Mouse (Mus musculus) embryonic facial prominence, embryonic 14.5 days (tissue): ENCODE measurements around the gene Nt5c2. TPM values are rescaled to one million over a fixed set of nuclear protein-coding genes. Genes with fewer than 3 reads are reported as not detected.
A peak's percentile ranks its signal among the peaks of the same experiment; 100 is the strongest.

Experiments
- ATAC-seq: fragments of 200-750 bp; cut with Nextera tagmentation; 2 replicates; pipeline ENCODE4 v1.8.0; 2017; ENCODE audit warnings: low read depth, moderate number of reproducible peaks, moderate TSS enrichment
- DNase-seq: peaks from one replicate; pipeline ENCODE4 v3.0.0-alpha.2; 2015; ENCODE audit warnings: low spot score
- H3K27ac ChIP-seq: fragments of 300-500 bp; sonication (generic); replicated peaks from 2 replicates; pipeline ENCODE4 v1.5.1; 2014; ENCODE audit warnings: low read depth, mild to moderate bottlenecking, low read length, moderate library complexity
- H3K27me3 ChIP-seq: fragments of 300-500 bp; sonication (generic); replicated peaks from 2 replicates; pipeline ENCODE4 v1.6.1; 2014; ENCODE audit warnings: low read length; ENCODE audit not compliant: control insufficient read depth, insufficient read depth
- H3K36me3 ChIP-seq: fragments of 300-500 bp; sonication (generic); 2 replicates; pipeline ENCODE4 v1.6.1; 2014; ENCODE audit warnings: low read length, mixed read lengths; ENCODE audit not compliant: control insufficient read depth, insufficient read depth
- H3K4me1 ChIP-seq: fragments of 300-500 bp; sonication (generic); 2 replicates; pipeline ENCODE4 v1.6.1; 2014; ENCODE audit warnings: antibody characterized with exemption, low read length; ENCODE audit not compliant: control insufficient read depth, insufficient read depth
- H3K4me2 ChIP-seq: fragments of 300-500 bp; sonication (generic); 2 replicates; pipeline ENCODE4 v1.6.1; 2014; ENCODE audit warnings: low read depth, mild to moderate bottlenecking, low read length, moderate library complexity, mixed read lengths
- H3K4me3 ChIP-seq: fragments of 300-500 bp; sonication (generic); 2 replicates; pipeline ENCODE4 v1.5.1; 2014; ENCODE audit warnings: low read depth, mild to moderate bottlenecking, low read length
- H3K9ac ChIP-seq: fragments of 300-500 bp; sonication (generic); 2 replicates; pipeline ENCODE4 v1.6.1; 2014; ENCODE audit warnings: low read depth, mild to moderate bottlenecking, low read length, moderate library complexity, mixed read lengths
- H3K9me3 ChIP-seq: fragments of 300-500 bp; sonication (generic); 2 replicates; pipeline ENCODE4 v1.6.1; 2016; ENCODE audit warnings: low read length; ENCODE audit not compliant: control insufficient read depth
- WGBS: fragments of 180-500 bp; shearing (Covaris S2); extraction: QIAGEN DNeasy Blood & Tissue Kit; methylation state at CpG from one replicate; pipeline ENCODE4 v1.1.7; 2014; 5-methylcytosine and 5-hydroxymethylcytosine counted together
- polyA plus RNA-seq: library from polyadenylated mRNA; unstranded; fragments of >200 nt; fragmentation: Nextera tagmentation; extraction: Ambion mirVana; gene quantifications from 2 replicates; pipeline ENCODE4 v1.2.1, GENCODE M21; 2014

Gene Nt5c2
- polyA plus RNA-seq, 1 experiment from 2014 or later, result 66.3 TPM

DNA sequence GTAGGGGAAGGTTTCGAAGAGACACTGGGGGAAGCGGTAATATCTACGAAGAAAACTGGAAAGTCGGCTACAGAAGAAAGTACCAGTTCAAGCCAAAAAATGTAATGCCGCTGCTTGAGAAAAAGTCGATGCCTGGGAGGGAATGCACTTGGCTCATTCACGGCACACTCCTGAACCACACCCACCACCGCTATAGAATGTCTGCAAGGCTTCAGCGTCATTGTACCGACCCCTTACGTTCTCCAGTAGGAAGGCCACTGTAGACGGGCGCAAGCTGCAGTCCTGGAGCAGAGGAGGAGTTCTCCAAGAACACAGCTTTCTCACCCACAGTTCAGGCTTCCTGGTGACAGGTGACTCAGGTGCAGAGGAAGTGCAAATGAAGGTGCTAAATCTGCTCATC lies 8.6 kb upstream of the Nt5c2 start:
- Histone ChIP-seq H3K4me1 (no peaks in the 10 kb centered on the region), H3K4me3 (no peak overlapping the region), H3K9me3 (no peaks in the 10 kb centered on the region), H3K27ac (no peak overlapping the region), H3K36me3 (no peaks in the 10 kb centered on the region), H3K4me2 (no peak overlapping the region), H3K9ac (no peak overlapping the region), H3K27me3 (peaks cover under 1% of the 10 kb centered on the region; the same call in 1 of the 2 replicates)
- ATAC-seq (no peak), DNase-seq (no peak)
- 85% methylated on average over 13 of the region's 13 CpGs for WGBS

- Histone ChIP-seq H3K4me1 (no peaks in the 10 kb centered on the region), H3K27me3 (peaks cover 8% of the 10 kb centered on the region), H3K9ac (no peak overlapping the region), H3K4me2 (no peak overlapping the region), H3K9me3 (no peaks in the 10 kb centered on the region), H3K36me3 (no peaks in the 10 kb centered on the region), H3K4me3 (no peak overlapping the region), H3K27ac (no peak overlapping the region)
- whole genome bisulfite sequencing, result 91% methylated on average over 4 of the region's 4 CpGs
- DNase-seq (no peak), ATAC-seq (0 out of 2 replicates have a peak, but pooled peaks have one; percentile 22)
Measured at GRCm38 (mm10) chr19:47022709-47023108, 7.8 kb upstream of the Nt5c2 start.

GRCm38 (mm10) chr19:47019326-47019725 lies 4.4 kb upstream of the Nt5c2 start:
- H3K9ac ChIP-seq, result no peak overlapping the region
- H3K36me3 ChIP-seq, result no peaks in the 10 kb centered on the region
- ATAC-seq (peak; percentile 42; the same call in 1 of the 2 replicates), DNase-seq (peak; percentile 31)
- no peaks in the 10 kb centered on the region for H3K9me3 ChIP-seq
- H3K27me3 ChIP-seq, result peaks cover 34% of the 10 kb centered on the region
- H3K27ac ChIP-seq, result no peak overlapping the region
- WGBS, result 21% methylated on average over 6 of the region's 6 CpGs
- no peak overlapping the region for H3K4me3 ChIP-seq
- no peak overlapping the region for H3K4me2 ChIP-seq
- peaks cover 6% of the 10 kb centered on the region; the same call in 1 of the 2 replicates for H3K4me1 ChIP-seq

GRCm38 (mm10) chr19:47018330-47018729 lies 3.4 kb upstream of the Nt5c2 start:
- H3K27me3 ChIP-seq, result peaks cover 44% of the 10 kb centered on the region
- WGBS, result 21% methylated on average over 2 of the region's 2 CpGs
- no peaks in the 10 kb centered on the region for H3K36me3 ChIP-seq
- no peaks in the 10 kb centered on the region for H3K9me3 ChIP-seq
- ATAC-seq (no peak), DNase-seq (no peak)
- H3K4me1 ChIP-seq, result peaks cover 6% of the 10 kb centered on the region; the same call in 1 of the 2 replicates
- no peak overlapping the region for H3K4me3 ChIP-seq
- no peak overlapping the region for H3K27ac ChIP-seq
- peak overlapping the region; percentile 7; the same call in 1 of the 2 replicates for H3K4me2 ChIP-seq
- no peak overlapping the region for H3K9ac ChIP-seq

DNA sequence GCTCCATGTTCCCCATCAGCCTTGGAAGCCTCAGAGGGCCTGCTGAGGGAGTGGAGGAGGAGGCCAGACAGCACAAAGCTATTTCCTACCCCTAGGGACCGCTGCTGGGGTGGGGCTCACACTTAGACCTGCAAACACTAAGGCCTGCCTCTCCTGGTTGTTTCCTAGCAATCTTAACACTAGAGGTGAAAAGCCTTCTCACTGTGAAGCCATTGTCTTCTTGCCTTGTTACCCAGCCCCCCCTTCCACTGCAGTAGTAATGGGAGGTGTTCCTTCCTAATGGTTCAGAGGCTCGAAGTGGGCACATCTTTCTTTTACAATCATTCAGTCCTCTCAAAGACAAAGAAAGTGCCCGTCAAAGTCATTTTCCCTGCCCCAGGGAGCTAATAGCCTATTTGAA lies 2.9 kb upstream of the Nt5c2 start:
- Histone ChIP-seq H3K9me3 (no peaks in the 10 kb centered on the region), H3K9ac (no peak overlapping the region), H3K27me3 (peaks cover 49% of the 10 kb centered on the region), H3K36me3 (no peaks in the 10 kb centered on the region), H3K4me3 (no peak overlapping the region; the same call in 1 of the 2 replicates), H3K27ac (no peak overlapping the region; the same call in 1 of the 2 replicates), H3K4me1 (peaks cover 6% of the 10 kb centered on the region; the same call in 1 of the 2 replicates), H3K4me2 (peak overlapping the region; percentile 7; the same call in 1 of the 2 replicates)
- WGBS, result 8% methylated on average over 3 of the region's 3 CpGs
- no peak for ATAC-seq
- DNase-seq, result no peak

DNA sequence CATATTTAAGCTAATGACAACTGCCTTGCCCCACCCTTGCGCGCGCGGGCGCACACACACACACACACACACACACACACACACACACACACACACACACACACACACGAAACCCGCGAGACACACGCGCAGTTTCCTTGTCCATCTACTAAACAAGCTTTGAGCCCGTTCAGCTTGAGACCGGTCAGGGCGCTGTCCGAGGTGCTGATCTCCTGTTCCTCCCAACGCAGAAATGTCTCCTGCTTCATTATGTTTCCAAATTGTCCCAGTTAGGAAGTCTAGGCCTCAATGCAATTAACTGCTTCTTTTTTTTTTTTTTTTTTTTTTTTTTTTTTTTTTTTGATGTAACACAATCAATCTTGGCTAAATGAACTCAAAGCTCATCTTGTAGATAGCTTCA lies 1.5 kb upstream of the Nt5c2 start:
- WGBS, result 0% methylated on average over 10 of the region's 15 CpGs
- H3K27ac ChIP-seq, result no peak overlapping the region
- no peak overlapping the region for H3K9ac ChIP-seq
- H3K9me3 ChIP-seq, result no peaks in the 10 kb centered on the region
- H3K4me3 ChIP-seq, result peak overlapping the region; percentile 1; the same call in 1 of the 2 replicates
- H3K4me2 ChIP-seq, result no peak overlapping the region
- ATAC-seq (no peak), DNase-seq (peak; percentile 93)
- H3K27me3 ChIP-seq, result peaks cover 60% of the 10 kb centered on the region
- H3K4me1 ChIP-seq, result peaks cover 6% of the 10 kb centered on the region; the same call in 1 of the 2 replicates
- H3K36me3 ChIP-seq, result no peaks in the 10 kb centered on the region

DNA sequence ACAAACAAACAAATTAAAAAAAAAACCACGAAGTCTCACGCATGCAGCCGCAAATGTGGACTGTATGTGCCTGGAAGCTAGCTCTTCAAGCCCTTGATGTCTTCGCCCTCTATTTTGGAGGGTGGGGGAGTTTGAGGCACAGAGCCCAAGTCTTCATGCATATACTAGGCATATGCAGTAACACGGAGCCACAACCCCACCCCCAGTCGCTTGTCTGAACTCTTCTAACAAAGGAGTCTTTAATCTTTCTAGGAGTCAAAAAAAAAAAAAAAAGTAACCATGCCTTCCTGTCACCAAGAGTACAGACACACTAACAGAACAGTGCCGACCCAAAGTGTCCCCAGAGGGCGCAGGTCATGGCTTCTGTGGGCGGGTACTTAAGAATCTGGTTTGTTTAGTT lies 1.0 kb upstream of the Nt5c2 start:
- Histone ChIP-seq H3K9me3 (no peaks in the 10 kb centered on the region), H3K27ac (no peak overlapping the region), H3K4me2 (peak overlapping the region; percentile 92; the same call in 1 of the 2 replicates), H3K36me3 (no peaks in the 10 kb centered on the region), H3K9ac (no peak overlapping the region; the same call in 1 of the 2 replicates), H3K27me3 (peaks cover 62% of the 10 kb centered on the region), H3K4me3 (peak overlapping the region; percentile 52; the same call in 1 of the 2 replicates), H3K4me1 (peaks cover 6% of the 10 kb centered on the region; the same call in 1 of the 2 replicates)
- ATAC-seq, result no peak
- WGBS, result 5% methylated on average over 9 of the region's 9 CpGs
- no peak for DNase-seq

GRCm38 (mm10) chr19:47015396-47015795 lies 443 bp upstream of the Nt5c2 start:
- Histone ChIP-seq H3K9ac (peak overlapping the region; percentile 26; the same call in 1 of the 2 replicates), H3K9me3 (no peaks in the 10 kb centered on the region), H3K27me3 (peaks cover 65% of the 10 kb centered on the region), H3K4me2 (peak overlapping the region; percentile 92), H3K4me1 (peaks cover 6% of the 10 kb centered on the region; the same call in 1 of the 2 replicates), H3K27ac (no peak overlapping the region), H3K4me3 (peak overlapping the region; percentile 52), H3K36me3 (no peaks in the 10 kb centered on the region)
- WGBS, result under 1% methylated on average over 29 of the region's 37 CpGs
- peak; percentile 9; the same call in 1 of the 2 replicates for ATAC-seq
- DNase-seq, result no peak

GRCm38 (mm10) chr19:47014159-47014446 lies 850 bp downstream of the Nt5c2 start:
- DNase-seq, result no peak
- H3K4me3 ChIP-seq, result peak overlapping the region; percentile 52
- H3K27ac ChIP-seq, result no peak overlapping the region
- peaks cover 65% of the 10 kb centered on the region for H3K27me3 ChIP-seq
- peak overlapping the region; percentile 92 for H3K4me2 ChIP-seq
- no peaks in the 10 kb centered on the region for H3K9me3 ChIP-seq
- H3K9ac ChIP-seq, result peak overlapping the region; percentile 26; the same call in 1 of the 2 replicates
- ATAC-seq, result no peak
- H3K36me3 ChIP-seq, result no peaks in the 10 kb centered on the region
- peaks cover 6% of the 10 kb centered on the region; the same call in 1 of the 2 replicates for H3K4me1 ChIP-seq
- under 1% methylated on average over 11 of the region's 11 CpGs for WGBS
